Mouse (Mus musculus) neural tube, embryonic 13.5 days (tissue): ENCODE data around the gene Brpf3. TPM values are rescaled to one million over a fixed set of nuclear protein-coding genes. Genes with fewer than 3 reads are reported as not detected.

Source experiments
- ATAC-seq: fragments of 200-750 bp; cut with Nextera tagmentation; 2 replicates; pipeline ENCODE4 v1.8.0; 2017; ENCODE audit warnings: low read depth, mild to moderate bottlenecking, moderate TSS enrichment, moderate library complexity
- H3K27ac ChIP-seq: fragments of 300-500 bp; sonication (generic); replicated peaks from 2 replicates; pipeline ENCODE4 v1.5.1; 2015; ENCODE audit warnings: moderate library complexity, mild to moderate bottlenecking, inconsistent platforms
- H3K27me3 ChIP-seq: fragments of 300-500 bp; sonication (generic); 2 replicates; pipeline ENCODE4 v1.6.1; 2015; ENCODE audit warnings: mild to moderate bottlenecking, inconsistent platforms
- H3K36me3 ChIP-seq: fragments of 300-500 bp; sonication (generic); 2 replicates; pipeline ENCODE4 v1.6.1; 2015; ENCODE audit warnings: mild to moderate bottlenecking, inconsistent platforms
- H3K4me1 ChIP-seq: fragments of 300-500 bp; sonication (generic); replicated peaks from 2 replicates; pipeline ENCODE4 v1.6.1; 2015; ENCODE audit warnings: inconsistent platforms
- H3K4me2 ChIP-seq: fragments of 300-500 bp; sonication (generic); 2 replicates; pipeline ENCODE4 v1.6.1; 2015; ENCODE audit warnings: inconsistent platforms, mild to moderate bottlenecking, moderate library complexity
- H3K4me3 ChIP-seq: fragments of 300-500 bp; sonication (generic); 2 replicates; pipeline ENCODE4 v1.5.1; 2015; ENCODE audit warnings: mild to moderate bottlenecking, inconsistent platforms
- H3K9ac ChIP-seq: fragments of 300-500 bp; sonication (generic); 2 replicates; pipeline ENCODE4 v1.6.1; 2015; ENCODE audit warnings: moderate library complexity, mild to moderate bottlenecking, inconsistent platforms
- H3K9me3 ChIP-seq: fragments of 300-500 bp; sonication (generic); 2 replicates; pipeline ENCODE4 v1.6.1; 2016; ENCODE audit warnings: inconsistent platforms
- WGBS: fragments of 180-500 bp; shearing (Covaris S2); methylation state at CpG from one replicate; pipeline ENCODE4 v1.1.7; 2015; 5-methylcytosine and 5-hydroxymethylcytosine counted together
- polyA plus RNA-seq: library from polyadenylated mRNA; unstranded; fragments of >200 nt; fragmentation: Nextera tagmentation; extraction: Ambion mirVana; gene quantifications from 2 replicates; pipeline ENCODE4 v1.2.1, GENCODE M21; 2015

Gene Brpf3
- polyA plus RNA-seq, 1 experiment from 2014 or later, result 7.1 TPM

DNA sequence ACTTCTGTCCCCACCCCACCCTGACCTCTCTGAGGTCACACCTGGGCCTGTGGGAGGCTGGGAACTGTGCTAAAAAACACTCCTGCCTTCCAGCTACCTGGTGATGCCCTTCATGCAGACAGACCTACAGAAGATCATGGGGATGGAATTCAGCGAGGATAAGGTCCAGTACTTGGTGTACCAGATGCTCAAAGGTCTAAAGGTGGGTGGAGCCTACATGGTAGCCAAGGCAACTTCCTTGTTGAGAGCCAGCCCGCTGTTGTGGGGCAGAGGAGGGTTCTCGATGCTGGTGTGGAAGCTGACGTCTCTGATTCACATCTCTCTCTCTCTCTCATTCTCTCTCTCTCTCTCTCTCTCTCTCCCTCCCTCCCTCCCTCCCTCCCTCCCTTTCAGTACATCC, 25.7 kb upstream of the Brpf3 start:
- Histone ChIP-seq H3K36me3 (no peaks in the 10 kb centered on the region), H3K4me1 (peaks cover 3% of the 10 kb centered on the region), H3K4me2 (no peak overlapping the region), H3K9me3 (no peaks in the 10 kb centered on the region), H3K9ac (no peak overlapping the region), H3K27ac (no peak overlapping the region), H3K27me3 (peaks cover 21% of the 10 kb centered on the region), H3K4me3 (no peak overlapping the region)
- WGBS, result 75% methylated on average over 4 of the region's 4 CpGs
- ATAC-seq, result no peak

DNA sequence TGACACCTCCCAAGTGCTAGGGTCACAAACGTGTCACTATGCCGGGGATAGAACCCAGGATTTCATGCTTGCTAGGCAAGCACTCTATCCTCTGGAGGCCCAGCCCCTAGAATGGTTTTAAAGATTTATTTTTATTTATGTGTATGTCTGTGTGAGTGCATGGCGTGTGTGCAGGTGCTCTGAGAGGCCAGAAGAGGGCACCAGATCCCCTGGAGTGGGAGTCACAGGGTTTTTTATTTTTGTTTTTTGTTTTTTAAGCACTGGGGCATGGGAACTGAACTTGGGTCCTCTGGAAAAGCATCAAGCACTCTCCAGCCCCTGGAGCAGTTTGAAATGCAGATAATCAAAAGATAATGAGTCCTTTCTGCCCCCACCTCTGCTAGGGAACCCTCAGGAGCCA, 24.1 kb upstream of the Brpf3 start:
- Histone ChIP-seq H3K36me3 (no peaks in the 10 kb centered on the region), H3K27me3 (0 out of 2 replicates have a peak, but pooled peaks cover 5% of the 10 kb centered on the region), H3K4me3 (no peak overlapping the region), H3K4me1 (no peaks in the 10 kb centered on the region), H3K9ac (no peak overlapping the region), H3K4me2 (no peak overlapping the region), H3K9me3 (no peaks in the 10 kb centered on the region), H3K27ac (no peak overlapping the region)
- no peak for ATAC-seq
- 91% methylated on average over 3 of the region's 3 CpGs for WGBS

- no peak overlapping the region for H3K27ac ChIP-seq
- H3K4me1 ChIP-seq, result no peaks in the 10 kb centered on the region
- 85% methylated on average over 16 of the region's 16 CpGs for WGBS
- H3K9ac ChIP-seq, result no peak overlapping the region
- no peaks in the 10 kb centered on the region for H3K36me3 ChIP-seq
- ATAC-seq, result no peak
- 0 out of 2 replicates have a peak, but pooled peaks cover under 1% of the 10 kb centered on the region for H3K27me3 ChIP-seq
- no peaks in the 10 kb centered on the region for H3K9me3 ChIP-seq
- no peak overlapping the region for H3K4me2 ChIP-seq
- H3K4me3 ChIP-seq, result no peak overlapping the region
Observed at GRCm38 (mm10) chr17:28777231-28778005, 23.5 kb upstream of the Brpf3 start.

DNA sequence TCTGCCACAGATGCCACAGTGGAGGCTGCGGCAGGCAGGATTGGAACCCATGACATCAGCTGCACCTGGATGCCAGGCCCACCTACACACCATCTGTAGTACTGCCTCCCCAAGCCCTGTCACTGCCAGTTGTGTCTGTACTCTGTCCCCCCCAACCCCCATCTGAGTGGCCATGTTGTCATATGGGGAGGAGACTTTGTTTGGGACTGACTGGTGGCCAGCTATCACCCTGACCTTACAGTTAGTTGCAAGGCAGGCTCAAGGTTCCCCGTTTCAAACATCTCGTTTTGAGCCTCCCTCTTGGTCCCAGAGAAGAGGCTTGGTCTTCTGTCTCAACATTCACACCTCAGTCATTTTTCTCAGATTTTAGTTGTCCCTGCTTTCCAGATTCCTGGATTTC, 21.2 kb upstream of the Brpf3 start:
- 86% methylated on average over 3 of the region's 3 CpGs for WGBS

DNA sequence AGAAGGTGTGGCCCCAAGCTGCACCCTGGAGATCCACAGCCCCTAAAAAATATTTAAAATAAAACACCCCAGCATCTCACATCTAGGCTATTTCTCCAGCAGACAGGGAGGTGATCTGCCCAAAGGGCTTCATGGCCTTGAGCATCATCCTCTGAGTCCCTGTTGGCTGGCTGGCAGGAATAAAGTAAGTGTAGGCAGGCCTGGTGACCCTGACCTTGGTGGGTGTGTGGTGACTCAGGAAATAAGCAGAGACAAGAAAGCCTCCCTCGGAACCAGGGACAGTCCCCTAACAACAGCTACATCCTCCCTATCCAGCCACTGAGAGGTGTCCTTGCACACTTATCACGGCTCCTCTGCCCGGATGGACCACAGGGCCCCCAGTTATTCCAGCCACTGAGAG, 20.1 kb upstream of the Brpf3 start:
- 90% methylated on average over 3 of the region's 3 CpGs for WGBS
- Histone ChIP-seq H3K9me3 (no peaks in the 10 kb centered on the region), H3K4me3 (no peak overlapping the region), H3K27me3 (no peaks in the 10 kb centered on the region), H3K4me2 (no peak overlapping the region), H3K36me3 (no peaks in the 10 kb centered on the region), H3K27ac (no peak overlapping the region), H3K4me1 (no peaks in the 10 kb centered on the region), H3K9ac (no peak overlapping the region)
- no peak for ATAC-seq

More for the DNA sequence above, 21.2 kb upstream of the Brpf3 start:
- no peak overlapping the region for H3K4me3 ChIP-seq
- no peaks in the 10 kb centered on the region for H3K4me1 ChIP-seq
- no peak overlapping the region for H3K4me2 ChIP-seq
- no peak overlapping the region for H3K27ac ChIP-seq
- H3K9ac ChIP-seq, result no peak overlapping the region
- ATAC-seq, result no peak
- H3K36me3 ChIP-seq, result no peaks in the 10 kb centered on the region
- no peaks in the 10 kb centered on the region for H3K27me3 ChIP-seq
- H3K9me3 ChIP-seq, result no peaks in the 10 kb centered on the region

DNA sequence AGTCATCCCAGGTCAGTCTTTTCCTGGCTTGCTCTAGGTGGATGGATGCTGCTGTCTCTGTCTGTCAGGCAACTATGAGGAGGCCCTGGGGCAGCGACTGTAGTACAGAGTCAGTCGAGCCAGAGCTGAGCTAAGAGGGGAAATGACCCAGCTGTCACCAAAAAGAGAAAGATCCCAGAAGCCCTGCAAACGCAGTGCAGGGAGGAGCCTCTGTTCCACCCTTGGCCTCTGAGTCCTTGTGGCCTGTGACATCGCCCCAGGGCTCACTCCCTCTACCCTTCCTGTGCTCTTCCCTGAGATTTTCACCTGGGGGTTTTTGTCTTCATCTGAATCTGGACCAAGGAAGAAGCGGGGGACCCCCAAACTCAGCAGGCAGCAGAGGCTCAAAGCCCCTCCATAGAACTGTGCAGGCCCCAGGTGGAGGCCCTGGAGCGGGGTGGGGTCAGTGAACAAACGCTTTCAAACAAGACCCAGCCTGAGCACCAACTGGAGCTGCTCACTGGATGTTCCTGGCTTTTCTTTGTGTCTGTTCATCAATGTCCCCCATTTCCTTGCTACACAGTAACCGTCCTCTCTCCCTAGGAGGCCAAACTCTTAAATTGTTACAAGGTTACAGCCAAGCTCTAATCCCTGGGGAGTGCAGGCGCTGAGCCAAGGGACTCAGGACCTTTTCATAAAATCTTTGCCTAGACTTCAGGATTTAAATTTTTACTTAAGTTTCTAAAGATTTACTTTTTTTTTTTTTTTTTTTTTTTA, 19.4 kb upstream of the Brpf3 start:
- Histone ChIP-seq H3K27ac (no peak overlapping the region), H3K9ac (no peak overlapping the region), H3K4me1 (no peaks in the 10 kb centered on the region), H3K36me3 (no peaks in the 10 kb centered on the region), H3K27me3 (no peaks in the 10 kb centered on the region), H3K9me3 (no peaks in the 10 kb centered on the region), H3K4me2 (no peak overlapping the region), H3K4me3 (no peak overlapping the region)
- 52% methylated on average over 9 of the region's 9 CpGs for WGBS
- ATAC-seq, result no peak

GRCm38 (mm10) chr17:28785036-28785435, 15.9 kb upstream of the Brpf3 start:
- Histone ChIP-seq H3K27me3 (no peaks in the 10 kb centered on the region), H3K4me1 (no peaks in the 10 kb centered on the region), H3K27ac (no peak overlapping the region), H3K4me3 (no peak overlapping the region), H3K36me3 (no peaks in the 10 kb centered on the region), H3K9ac (no peak overlapping the region), H3K4me2 (no peak overlapping the region), H3K9me3 (no peaks in the 10 kb centered on the region)
- 85% methylated on average over 3 of the region's 3 CpGs for WGBS
- no peak for ATAC-seq

GRCm38 (mm10) chr17:28787507-28787906, 13.4 kb upstream of the Brpf3 start:
- Histone ChIP-seq H3K4me1 (no peaks in the 10 kb centered on the region), H3K4me2 (no peak overlapping the region), H3K9ac (no peak overlapping the region), H3K36me3 (no peaks in the 10 kb centered on the region), H3K27me3 (no peaks in the 10 kb centered on the region), H3K9me3 (no peaks in the 10 kb centered on the region), H3K4me3 (no peak overlapping the region), H3K27ac (no peak overlapping the region)
- WGBS, result 96% methylated on average over 12 of the region's 12 CpGs
- no peak for ATAC-seq

DNA sequence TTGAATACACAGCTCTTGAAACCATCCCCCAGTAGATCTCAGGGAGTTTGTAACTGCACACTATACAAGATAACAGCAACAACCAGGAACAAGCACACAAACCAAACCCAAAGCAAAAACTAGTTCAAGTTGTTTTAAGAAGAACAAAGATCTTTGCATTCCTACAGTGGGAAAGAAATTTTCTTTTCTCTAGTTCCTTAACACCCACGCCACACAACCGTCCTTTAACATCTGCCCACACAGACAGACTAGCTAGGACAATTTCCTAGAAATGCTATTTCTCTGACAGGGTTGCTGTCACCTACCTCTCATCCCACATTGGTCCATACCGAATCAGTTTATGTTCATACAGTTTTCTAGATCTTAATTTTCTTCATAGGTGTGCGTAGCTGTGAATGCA, 3.9 kb upstream of the Brpf3 start:
- Histone ChIP-seq H3K4me3 (no peak overlapping the region), H3K36me3 (no peaks in the 10 kb centered on the region), H3K27ac (no peak overlapping the region), H3K9me3 (no peaks in the 10 kb centered on the region), H3K4me2 (no peak overlapping the region), H3K9ac (no peak overlapping the region), H3K27me3 (no peaks in the 10 kb centered on the region), H3K4me1 (peaks cover 23% of the 10 kb centered on the region)
- ATAC-seq, result no peak
- 93% methylated on average over 4 of the region's 4 CpGs for WGBS

DNA sequence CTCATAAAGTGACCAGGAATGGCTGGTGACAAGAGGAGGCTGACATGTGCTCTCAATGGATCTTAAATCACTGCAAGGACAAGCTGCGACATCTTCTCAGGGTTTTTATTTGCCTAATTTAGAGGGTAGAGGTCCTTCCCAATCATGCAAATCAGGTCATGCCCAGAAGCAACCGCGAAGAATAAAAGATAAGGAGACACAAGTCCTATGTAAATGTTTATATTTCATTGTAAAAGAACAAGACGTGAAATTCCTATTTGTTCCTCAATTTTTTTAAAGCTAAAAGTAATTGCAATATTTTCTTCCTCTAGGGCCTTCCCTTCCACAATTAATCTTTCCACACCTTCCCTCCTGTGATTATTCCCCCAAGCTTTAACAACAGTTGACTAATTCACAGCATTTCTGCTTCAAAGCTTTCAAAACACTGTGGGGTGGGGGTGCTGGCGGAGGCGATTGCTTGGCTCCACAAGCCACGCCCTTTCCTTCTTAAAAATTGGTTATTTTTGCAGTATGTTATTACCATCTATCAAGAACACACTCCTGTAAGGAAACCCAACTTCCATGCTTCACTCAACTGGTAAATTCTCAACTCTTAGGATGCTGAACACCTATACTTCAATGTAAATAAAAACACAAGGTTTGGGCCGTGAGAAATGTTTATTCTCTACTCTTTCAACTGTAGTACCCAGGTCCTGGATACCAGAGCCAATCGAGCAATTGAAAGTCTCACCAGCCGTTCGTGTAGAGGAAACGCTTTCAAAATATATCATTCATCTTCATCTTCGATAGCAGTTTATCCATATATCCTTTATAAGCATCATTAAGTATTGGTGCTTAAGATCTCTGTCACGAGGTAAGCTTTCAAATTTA, 1.4 kb upstream of the Brpf3 start:
- Histone ChIP-seq H3K4me3 (peak overlapping the region; percentile 75), H3K36me3 (no peaks in the 10 kb centered on the region), H3K27me3 (no peaks in the 10 kb centered on the region), H3K4me1 (peaks cover 33% of the 10 kb centered on the region), H3K4me2 (peak overlapping the region; percentile 94), H3K9ac (peak overlapping the region; percentile 100), H3K9me3 (no peaks in the 10 kb centered on the region), H3K27ac (peak overlapping the region; percentile 100; the same call in 1 of the 2 replicates)
- no peak for ATAC-seq
- WGBS, result 9% methylated on average over 14 of the region's 14 CpGs

- Histone ChIP-seq H3K4me3 (peak overlapping the region; percentile 75), H3K9me3 (no peaks in the 10 kb centered on the region), H3K36me3 (no peaks in the 10 kb centered on the region), H3K27ac (peak overlapping the region; percentile 100), H3K4me1 (peaks cover 33% of the 10 kb centered on the region), H3K4me2 (peak overlapping the region; percentile 94), H3K27me3 (no peaks in the 10 kb centered on the region), H3K9ac (peak overlapping the region; percentile 100)
- peak; percentile 37 for ATAC-seq
- WGBS, result under 1% methylated on average over 15 of the region's 15 CpGs
Observed at GRCm38 (mm10) chr17:28800281-28800670, 614 bp upstream of the Brpf3 start.
